Mouse (Mus musculus): Measurements from ENCODE around the gene Manea. TPM values are rescaled to one million over a fixed set of nuclear protein-coding genes. Genes with fewer than 3 reads are reported as not detected.

Gene Manea
- polyA plus RNA-seq (2014; fragmentation: Nextera tagmentation; extraction: Ambion mirVana) = 19.6 and 22.7 TPM in 2 replicates

DNA sequence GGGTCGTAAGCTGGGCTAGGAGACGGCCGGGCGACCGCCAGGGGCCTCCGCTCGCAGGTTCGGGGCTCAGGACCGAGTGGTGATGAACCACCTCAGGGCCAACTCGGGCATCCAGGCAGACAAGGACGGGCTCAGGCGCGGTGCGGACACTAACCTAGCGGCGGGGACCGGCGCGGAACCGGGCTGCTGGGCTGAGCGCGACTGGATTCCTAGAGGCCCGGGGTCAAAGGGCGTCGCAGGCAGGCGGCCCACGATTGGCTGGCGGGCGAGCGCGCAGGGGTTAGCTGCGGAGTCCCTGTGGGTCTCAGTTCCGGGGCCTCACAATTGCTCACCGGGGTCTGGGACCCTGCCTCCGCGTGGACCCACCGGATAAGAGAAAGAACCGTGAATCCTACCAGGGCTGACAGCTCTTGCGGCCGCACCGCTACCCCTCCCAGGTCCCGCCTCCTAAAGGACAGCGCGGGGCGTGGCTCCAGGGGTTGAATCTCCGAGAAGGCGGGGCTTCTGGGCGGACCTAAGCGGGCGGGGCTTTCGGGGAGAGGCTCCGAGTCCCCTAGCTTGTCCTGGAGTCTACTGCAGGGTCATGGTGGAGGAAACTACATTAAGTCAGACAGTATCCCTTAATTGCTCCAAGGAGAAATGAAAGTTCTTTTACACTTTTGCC, at the start of gene Manea:
Gene Manea, minus strand, starts transcription at position 449 of the 664 bp plus-strand sequence.
- DNase-seq (ENCODE audit: low spot score) = peak; percentile 92
- under 1% methylated on average over 52 of the region's 52 CpGs for WGBS
- Histone ChIP-seq H3K4me2 (ENCODE audit: low read depth, severe bottlenecking) (peak within 1 kb of the TSS; percentile 52), H3K9me3 (ENCODE audit: control insufficient read depth, low read length) (no peaks in the 10 kb centered on the region), H3K27me3 (ENCODE audit: control insufficient read depth, insufficient read depth, low read length) (no peaks in the 10 kb centered on the region), H3K9ac (ENCODE audit: low read length) (peak within 1 kb of the TSS; percentile 92), H3K4me3 (ENCODE audit: low read depth, low read length) (peak within 1 kb of the TSS; percentile 82), H3K36me3 (ENCODE audit: control insufficient read depth, insufficient read depth, low read length) (no peaks in the 10 kb centered on the region), H3K4me1 (ENCODE audit: control insufficient read depth, insufficient read depth, low read length) (no peaks in the 10 kb centered on the region), H3K27ac (replicated peaks; ENCODE audit: low read depth, low read length) (peak within 1 kb of the TSS; percentile 77)
- peak; percentile 99 for ATAC-seq (ENCODE audit: insufficient number of reproducible peaks, low FRiP score, low TSS enrichment, low read depth)

DNA sequence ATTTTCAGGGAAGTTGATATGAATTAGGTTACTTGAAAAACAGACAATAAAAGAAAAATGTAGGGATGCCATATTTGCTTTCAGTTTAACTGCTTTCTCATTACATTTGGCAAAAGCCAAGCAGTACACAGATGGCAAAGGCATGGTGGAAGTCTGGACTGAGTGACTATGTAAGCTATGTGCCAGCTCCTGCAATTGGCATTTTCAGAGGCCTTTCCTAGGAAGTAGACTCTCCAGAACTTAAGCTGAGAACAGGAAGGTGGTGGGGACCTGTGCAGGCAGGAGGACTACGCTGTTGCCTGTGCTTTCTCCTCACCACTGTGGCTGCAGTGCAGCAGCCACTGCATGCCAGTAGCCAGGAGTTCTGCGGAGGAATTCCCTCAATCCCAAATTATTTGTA, 7.9 kb upstream of the Manea start:
- Histone ChIP-seq H3K4me3 (ENCODE audit: low read depth, low read length) (no peak overlapping the region), H3K36me3 (ENCODE audit: control insufficient read depth, insufficient read depth, low read length) (no peaks in the 10 kb centered on the region), H3K27ac (replicated peaks; ENCODE audit: low read depth, low read length) (no peak overlapping the region), H3K9me3 (ENCODE audit: control insufficient read depth, low read length) (no peaks in the 10 kb centered on the region), H3K27me3 (ENCODE audit: control insufficient read depth, insufficient read depth, low read length) (no peaks in the 10 kb centered on the region), H3K4me2 (ENCODE audit: low read depth, severe bottlenecking) (no peak overlapping the region), H3K4me1 (ENCODE audit: control insufficient read depth, insufficient read depth, low read length) (no peaks in the 10 kb centered on the region), H3K9ac (ENCODE audit: low read length) (no peak overlapping the region)
- ATAC-seq (ENCODE audit: insufficient number of reproducible peaks, low FRiP score, low TSS enrichment, low read depth) = no peak
- 82% methylated on average over 2 of the region's 2 CpGs for WGBS
- DNase-seq (ENCODE audit: low spot score) = no peak

DNA sequence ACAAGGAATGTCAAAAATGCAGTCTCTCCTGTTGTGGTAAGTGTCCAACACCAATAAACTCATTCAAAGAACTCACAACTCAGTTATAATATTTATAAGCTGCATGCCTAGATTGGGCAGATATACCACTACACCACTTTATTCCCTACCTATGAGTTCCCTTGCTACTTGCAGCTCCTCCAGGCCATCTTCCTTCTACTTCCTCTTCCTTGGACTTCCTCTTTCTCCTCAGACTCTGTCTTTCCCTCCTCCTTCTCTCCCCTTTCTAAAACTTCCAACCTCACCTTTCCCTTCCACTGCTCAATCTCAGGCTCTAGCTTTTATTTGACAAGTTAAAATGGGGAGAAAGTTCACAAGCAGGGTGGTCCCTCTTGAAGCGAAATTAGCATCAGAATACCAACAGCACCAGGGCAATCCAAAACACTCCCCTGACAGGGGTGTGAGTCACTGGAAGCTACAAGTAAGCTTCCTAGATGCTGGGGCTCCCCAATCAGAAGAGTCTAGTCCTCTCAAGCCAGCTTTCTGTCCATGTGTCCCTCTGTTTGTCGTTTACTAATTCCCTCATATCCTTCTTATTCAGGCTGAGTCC, 7.0 kb upstream of the Manea start:
- H3K27me3 ChIP-seq (ENCODE audit: control insufficient read depth, insufficient read depth, low read length) = no peaks in the 10 kb centered on the region
- no peak overlapping the region for H3K4me2 ChIP-seq (ENCODE audit: low read depth, severe bottlenecking)
- no peaks in the 10 kb centered on the region for H3K4me1 ChIP-seq (ENCODE audit: control insufficient read depth, insufficient read depth, low read length)
- 18% methylated on average over 2 of the region's 2 CpGs for WGBS
- H3K9me3 ChIP-seq (ENCODE audit: control insufficient read depth, low read length) = no peaks in the 10 kb centered on the region
- DNase-seq (ENCODE audit: low spot score) (no peak), ATAC-seq (ENCODE audit: insufficient number of reproducible peaks, low FRiP score, low TSS enrichment, low read depth) (no peak)
- H3K9ac ChIP-seq (ENCODE audit: low read length) = no peak overlapping the region
- no peak overlapping the region for H3K4me3 ChIP-seq (ENCODE audit: low read depth, low read length)
- H3K27ac ChIP-seq (replicated peaks; ENCODE audit: low read depth, low read length) = no peak overlapping the region
- no peaks in the 10 kb centered on the region for H3K36me3 ChIP-seq (ENCODE audit: control insufficient read depth, insufficient read depth, low read length)

DNA sequence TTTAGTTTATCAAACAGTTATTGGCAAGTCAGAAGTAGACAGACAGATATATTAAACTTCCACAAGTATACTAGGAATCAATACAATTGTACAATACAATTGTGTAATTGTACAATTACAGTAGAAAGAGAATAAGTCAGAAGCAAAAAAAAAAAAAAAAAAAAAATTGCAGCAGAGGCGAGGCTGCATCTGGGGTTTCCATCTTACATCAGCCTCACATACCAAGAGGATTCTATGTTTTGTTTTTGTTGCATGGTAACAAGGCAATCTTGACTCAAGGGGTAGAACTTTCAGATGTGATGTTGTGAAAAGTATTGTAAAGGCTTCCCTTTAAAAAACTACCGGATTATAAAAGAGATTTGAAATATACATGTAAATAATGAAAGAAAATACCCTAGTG, 548 bp upstream of the Manea start:
- Histone ChIP-seq H3K9me3 (ENCODE audit: control insufficient read depth, low read length) (no peaks in the 10 kb centered on the region), H3K4me1 (ENCODE audit: control insufficient read depth, insufficient read depth, low read length) (no peaks in the 10 kb centered on the region), H3K4me3 (ENCODE audit: low read depth, low read length) (no peak overlapping the region), H3K9ac (ENCODE audit: low read length) (no peak overlapping the region), H3K27me3 (ENCODE audit: control insufficient read depth, insufficient read depth, low read length) (no peaks in the 10 kb centered on the region), H3K27ac (replicated peaks; ENCODE audit: low read depth, low read length) (no peak overlapping the region), H3K4me2 (ENCODE audit: low read depth, severe bottlenecking) (no peak overlapping the region), H3K36me3 (ENCODE audit: control insufficient read depth, insufficient read depth, low read length) (no peaks in the 10 kb centered on the region)
- ATAC-seq (ENCODE audit: insufficient number of reproducible peaks, low FRiP score, low TSS enrichment, low read depth) = no peak
- no peak for DNase-seq (ENCODE audit: low spot score)
- WGBS = 67% methylated on average over 2 of the region's 2 CpGs

- H3K9ac ChIP-seq (ENCODE audit: low read length) = peak overlapping the region; percentile 92
- peak overlapping the region; percentile 52 for H3K4me2 ChIP-seq (ENCODE audit: low read depth, severe bottlenecking)
- WGBS = 2% methylated on average over 16 of the region's 16 CpGs
- peak overlapping the region; percentile 82 for H3K4me3 ChIP-seq (ENCODE audit: low read depth, low read length)
- H3K4me1 ChIP-seq (ENCODE audit: control insufficient read depth, insufficient read depth, low read length) = no peaks in the 10 kb centered on the region
- no peaks in the 10 kb centered on the region for H3K36me3 ChIP-seq (ENCODE audit: control insufficient read depth, insufficient read depth, low read length)
- no peaks in the 10 kb centered on the region for H3K9me3 ChIP-seq (ENCODE audit: control insufficient read depth, low read length)
- H3K27me3 ChIP-seq (ENCODE audit: control insufficient read depth, insufficient read depth, low read length) = no peaks in the 10 kb centered on the region
- no peak for ATAC-seq (ENCODE audit: insufficient number of reproducible peaks, low FRiP score, low TSS enrichment, low read depth)
- peak overlapping the region; percentile 77 for H3K27ac ChIP-seq (replicated peaks; ENCODE audit: low read depth, low read length)
- peak; percentile 51 for DNase-seq (ENCODE audit: low spot score)
These were observed 799 bp downstream of the Manea start for GRCm38 (mm10) chr4:26345741-26346442.

DNA sequence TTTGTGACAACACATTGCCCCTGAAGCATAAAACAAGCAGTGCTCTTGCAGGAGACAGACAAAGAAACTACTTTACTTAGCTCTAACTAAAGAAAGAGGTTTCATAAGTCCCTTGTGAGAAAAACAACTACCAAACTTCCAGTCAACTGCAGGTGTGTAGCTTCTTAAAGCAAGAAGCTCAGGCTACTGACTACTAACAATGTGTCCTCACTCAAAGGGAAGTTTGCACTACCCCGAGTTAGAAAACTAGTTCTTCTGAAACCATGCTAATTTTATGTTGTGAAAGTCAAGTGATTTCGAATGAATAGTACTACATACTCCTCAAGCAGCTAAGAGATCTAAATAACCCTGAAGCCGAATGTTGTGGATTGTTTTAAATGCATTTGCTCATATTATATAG, 1.6 kb downstream of the Manea start:
- DNase-seq (ENCODE audit: low spot score) = no peak
- no peak overlapping the region; the same call in 1 of the 2 replicates for H3K4me3 ChIP-seq (ENCODE audit: low read depth, low read length)
- 78% methylated on average over 3 of the region's 3 CpGs for WGBS
- H3K9ac ChIP-seq (ENCODE audit: low read length) = no peak overlapping the region
- no peak for ATAC-seq (ENCODE audit: insufficient number of reproducible peaks, low FRiP score, low TSS enrichment, low read depth)
- H3K27ac ChIP-seq (replicated peaks; ENCODE audit: low read depth, low read length) = no peak overlapping the region
- H3K9me3 ChIP-seq (ENCODE audit: control insufficient read depth, low read length) = no peaks in the 10 kb centered on the region
- peak overlapping the region; percentile 5; the same call in 1 of the 2 replicates for H3K4me2 ChIP-seq (ENCODE audit: low read depth, severe bottlenecking)
- no peaks in the 10 kb centered on the region for H3K27me3 ChIP-seq (ENCODE audit: control insufficient read depth, insufficient read depth, low read length)
- H3K4me1 ChIP-seq (ENCODE audit: control insufficient read depth, insufficient read depth, low read length) = no peaks in the 10 kb centered on the region
- no peaks in the 10 kb centered on the region for H3K36me3 ChIP-seq (ENCODE audit: control insufficient read depth, insufficient read depth, low read length)

DNA sequence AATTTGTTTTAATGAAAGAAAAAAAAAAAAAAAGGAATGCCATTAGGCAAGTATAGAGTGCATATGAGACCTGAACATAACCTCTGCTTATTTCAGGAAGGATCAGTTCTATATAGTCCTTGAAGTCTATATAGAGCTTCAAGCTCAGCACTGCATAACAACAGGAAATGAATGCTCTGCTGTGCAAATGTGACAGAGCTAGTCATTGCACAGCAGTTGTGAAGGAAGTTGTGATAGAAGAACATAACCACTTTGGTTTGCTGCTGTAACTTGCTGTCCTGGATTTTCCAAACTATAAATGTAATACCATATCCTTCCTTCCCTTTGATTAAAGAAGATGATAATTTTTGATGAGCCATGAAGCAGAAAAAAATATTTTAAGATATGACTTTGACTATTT, 4.3 kb downstream of the Manea start:
- no peaks in the 10 kb centered on the region for H3K36me3 ChIP-seq (ENCODE audit: control insufficient read depth, insufficient read depth, low read length)
- H3K27ac ChIP-seq (replicated peaks; ENCODE audit: low read depth, low read length) = no peak overlapping the region
- DNase-seq (ENCODE audit: low spot score) = no peak
- H3K4me2 ChIP-seq (ENCODE audit: low read depth, severe bottlenecking) = no peak overlapping the region
- no peaks in the 10 kb centered on the region for H3K9me3 ChIP-seq (ENCODE audit: control insufficient read depth, low read length)
- H3K9ac ChIP-seq (ENCODE audit: low read length) = no peak overlapping the region
- no peaks in the 10 kb centered on the region for H3K4me1 ChIP-seq (ENCODE audit: control insufficient read depth, insufficient read depth, low read length)
- H3K4me3 ChIP-seq (ENCODE audit: low read depth, low read length) = no peak overlapping the region
- H3K27me3 ChIP-seq (ENCODE audit: control insufficient read depth, insufficient read depth, low read length) = no peaks in the 10 kb centered on the region
- ATAC-seq (ENCODE audit: insufficient number of reproducible peaks, low FRiP score, low TSS enrichment, low read depth) = no peak

- 82% methylated on average over 5 of the region's 5 CpGs for WGBS
- Histone ChIP-seq H3K27ac (replicated peaks; ENCODE audit: low read depth, low read length) (no peak overlapping the region), H3K4me1 (ENCODE audit: control insufficient read depth, insufficient read depth, low read length) (no peaks in the 10 kb centered on the region), H3K9me3 (ENCODE audit: control insufficient read depth, low read length) (no peaks in the 10 kb centered on the region), H3K4me2 (ENCODE audit: low read depth, severe bottlenecking) (no peak overlapping the region), H3K4me3 (ENCODE audit: low read depth, low read length) (no peak overlapping the region), H3K27me3 (ENCODE audit: control insufficient read depth, insufficient read depth, low read length) (no peaks in the 10 kb centered on the region), H3K9ac (ENCODE audit: low read length) (no peak overlapping the region), H3K36me3 (ENCODE audit: control insufficient read depth, insufficient read depth, low read length) (no peaks in the 10 kb centered on the region)
- no peak for ATAC-seq (ENCODE audit: insufficient number of reproducible peaks, low FRiP score, low TSS enrichment, low read depth)
- DNase-seq (ENCODE audit: low spot score) = no peak
These were observed 8.1 kb downstream of the Manea start for GRCm38 (mm10) chr4:26338604-26339003.

Data from limb, embryonic 11.5 days (tissue).